Mouse (Mus musculus) layer of hippocampus, adult 8-10 months (tissue): ENCODE measurements around the gene Il17rd. TPM values are rescaled to one million over a fixed set of nuclear protein-coding genes. Genes with fewer than 3 reads are reported as not detected.
A peak's percentile ranks its signal among the peaks of the same experiment; 100 is the strongest.

ENCODE experiments used
- DNase-seq, 2 experiments: peaks; one replicate each; pipeline ENCODE4 v3.0.0; 2022; ENCODE audit warnings: low spot score in 2 of 2
- total RNA-seq, 4 experiments: library from RNA; stranded (reverse); gene quantifications; 2 replicates each; pipeline ENCODE4 v1.2.4; 2022

Gene Il17rd
- total RNA-seq, 4 experiments from 2014 or later, result 3.0 to 4.5 (median 3.5) TPM

DNA sequence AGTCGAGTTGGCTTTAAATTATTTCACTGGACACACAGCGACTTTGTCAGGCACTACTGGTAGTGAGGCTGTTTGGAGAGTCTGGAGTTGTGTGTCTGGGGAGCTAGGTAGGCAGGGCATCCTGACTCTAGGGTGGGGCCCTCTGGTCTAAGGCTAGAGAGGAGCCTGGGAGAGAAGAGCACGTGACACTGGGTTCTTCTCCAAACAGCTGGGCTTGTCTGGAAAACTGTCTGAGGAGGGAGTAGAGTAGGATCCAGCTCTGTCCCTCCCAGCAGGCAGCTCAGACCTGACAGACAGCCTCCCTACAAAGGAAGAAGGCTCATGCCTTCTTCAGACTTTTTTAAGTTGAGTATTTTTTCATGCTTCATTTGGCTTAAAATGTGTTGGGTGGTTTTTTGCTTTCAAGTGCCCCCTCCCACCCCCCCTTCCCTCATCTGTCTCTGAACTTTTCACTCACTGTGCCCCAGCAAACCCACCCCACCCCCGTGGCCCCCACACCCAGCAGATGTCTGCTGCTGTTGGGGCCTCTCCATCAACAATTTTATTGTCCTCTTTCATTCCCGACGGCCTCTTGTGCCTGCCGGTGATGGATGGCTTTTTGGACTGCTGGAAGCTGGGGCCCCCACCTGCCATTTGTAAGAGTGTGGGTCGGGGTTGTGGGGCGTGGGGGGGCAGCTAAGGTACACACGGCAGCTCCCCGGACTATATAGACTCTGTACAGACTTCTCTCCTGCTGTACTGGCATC lies 5.7 kb downstream of the Il17rd start:
- DNase-seq, result no peak

DNA sequence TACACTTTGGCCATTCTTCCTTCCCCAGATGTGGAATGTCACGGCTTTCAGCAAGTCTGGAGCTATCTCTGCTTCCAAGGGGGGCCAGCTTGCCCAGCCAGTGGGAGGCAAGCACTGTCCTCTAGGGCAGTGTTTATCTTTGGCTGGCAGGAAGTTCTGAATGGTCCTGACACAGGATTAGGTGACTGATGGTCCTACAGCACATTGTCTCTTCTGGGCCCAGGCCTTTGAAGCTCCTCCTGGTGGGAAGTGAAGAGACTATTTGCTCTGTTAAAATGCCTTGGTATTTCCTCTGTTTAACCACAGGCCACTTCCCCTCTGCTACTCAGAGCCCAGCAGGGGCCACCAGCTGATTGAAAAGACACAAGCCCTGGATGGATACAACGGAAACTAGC lies 6.2 kb downstream of the Il17rd start:
- no peak for DNase-seq

DNA sequence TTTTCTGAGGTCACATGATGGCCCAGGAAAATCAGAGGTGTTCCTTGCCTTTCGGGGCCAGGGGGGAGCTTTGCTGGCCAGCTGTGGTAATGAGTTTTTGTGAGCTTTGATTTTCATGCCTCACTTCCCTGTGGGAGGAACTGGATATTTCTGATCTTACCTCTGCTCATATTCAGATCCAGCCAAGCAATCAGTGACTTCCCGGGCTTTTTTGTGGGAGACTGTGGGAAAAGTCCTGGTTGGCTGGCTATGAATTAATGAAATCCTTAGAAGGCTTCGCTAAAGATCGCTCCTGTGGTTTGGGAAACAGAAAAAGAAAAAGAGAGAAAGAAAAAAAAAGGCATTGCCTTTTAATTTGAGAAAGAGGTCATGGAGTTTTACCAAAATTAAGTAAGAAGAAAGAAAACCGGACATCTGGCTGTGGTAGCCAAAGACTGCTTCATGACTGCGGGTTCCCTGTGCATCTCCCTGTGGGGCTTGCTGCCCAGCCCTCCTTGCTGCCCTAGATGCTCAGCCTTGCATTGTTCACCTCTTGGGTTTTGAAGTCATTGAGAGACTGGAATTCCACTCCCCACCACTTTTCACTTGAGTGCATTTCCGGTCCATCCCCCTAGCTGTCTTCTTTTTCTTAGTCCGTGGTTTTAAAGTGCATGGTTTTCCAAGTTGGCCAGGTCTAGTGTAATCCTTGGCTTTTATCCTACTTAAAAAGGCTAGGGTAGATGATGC lies 9.7 kb downstream of the Il17rd start:
- no peak for DNase-seq

DNA sequence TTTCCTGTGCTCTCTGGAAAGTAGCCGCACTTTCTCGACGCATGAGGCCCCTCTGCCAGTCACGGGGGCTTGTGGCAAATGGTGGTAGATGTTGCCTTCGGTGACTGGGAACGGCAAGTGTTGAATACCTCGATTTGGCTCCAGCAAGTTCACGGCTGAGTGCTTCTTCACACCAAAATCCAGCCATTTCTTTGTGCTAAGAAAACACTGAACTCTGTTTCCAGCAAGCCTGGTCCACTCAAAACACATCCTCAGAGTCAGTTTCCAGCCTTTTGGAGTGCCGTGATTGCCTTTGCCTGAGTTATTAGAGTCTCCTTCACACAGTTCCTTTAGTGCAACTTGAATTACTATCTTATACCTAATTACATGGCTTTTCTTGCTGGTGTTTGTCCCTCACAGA lies 11.3 kb downstream of the Il17rd start:
- no peak for DNase-seq

DNA sequence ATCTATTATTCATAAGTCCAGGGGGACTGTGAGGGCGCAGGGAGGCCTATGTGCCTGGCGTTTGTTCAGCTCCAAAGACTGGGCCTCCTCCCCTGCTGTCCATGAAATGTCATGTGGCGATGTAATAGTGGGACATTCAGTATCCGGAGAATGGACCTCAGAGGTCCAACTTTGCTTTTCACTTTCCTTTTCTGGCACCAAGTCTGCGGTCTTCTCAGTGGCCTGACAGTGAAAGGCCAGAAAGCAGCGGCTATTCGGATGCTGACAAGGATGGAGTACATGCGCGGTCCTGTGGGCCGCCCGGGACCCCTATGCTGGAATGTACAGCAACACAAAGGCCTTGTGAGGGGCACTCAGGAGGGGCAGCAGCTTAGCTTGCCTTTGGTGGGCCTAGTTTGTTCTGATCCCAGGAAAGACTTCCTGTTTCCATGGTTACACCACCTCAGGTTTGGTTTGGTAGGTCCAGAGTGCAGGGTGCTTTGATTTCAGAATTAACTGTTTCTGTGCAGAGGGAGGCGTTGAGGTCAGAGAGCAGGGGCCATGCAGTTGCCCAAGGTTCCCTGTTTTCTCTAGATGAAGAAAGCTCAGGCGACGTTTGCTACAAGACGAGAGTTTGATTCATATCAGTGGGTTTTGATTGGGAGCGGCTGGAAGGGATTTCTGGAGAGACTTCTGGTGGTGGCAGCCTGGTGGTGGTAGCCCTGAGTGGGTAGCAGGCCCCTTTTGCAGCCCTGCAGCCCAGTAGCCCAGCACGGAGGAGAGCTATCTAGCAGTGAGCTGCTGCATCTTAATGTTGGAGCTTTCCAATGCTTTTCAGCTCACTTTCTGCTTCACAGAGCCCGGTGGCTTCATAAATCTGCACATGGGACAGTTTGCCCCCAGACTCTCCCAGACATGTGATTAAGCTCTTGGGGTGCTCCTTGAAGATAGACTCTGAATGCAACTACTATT lies 12.1 kb downstream of the Il17rd start:
- no peak for DNase-seq

DNA sequence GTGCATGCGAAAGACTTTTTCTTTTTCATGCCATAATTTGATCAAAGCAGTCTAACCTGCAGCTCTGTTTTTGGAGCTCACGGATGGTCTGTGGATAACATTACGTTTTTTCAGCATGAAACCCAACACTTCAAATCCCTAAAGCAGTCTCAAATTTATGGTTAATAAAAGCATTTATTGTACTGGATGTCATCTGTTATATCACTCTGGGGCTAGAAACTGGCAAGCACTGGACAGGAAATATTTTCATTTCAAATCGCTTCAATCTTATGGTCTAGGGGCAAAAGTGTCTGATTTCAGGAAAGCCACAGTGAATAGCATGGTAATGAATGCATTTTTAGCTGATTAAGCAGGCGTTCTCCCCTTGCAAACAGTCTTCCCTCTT lies 12.8 kb downstream of the Il17rd start:
- DNase-seq, result no peak

DNA sequence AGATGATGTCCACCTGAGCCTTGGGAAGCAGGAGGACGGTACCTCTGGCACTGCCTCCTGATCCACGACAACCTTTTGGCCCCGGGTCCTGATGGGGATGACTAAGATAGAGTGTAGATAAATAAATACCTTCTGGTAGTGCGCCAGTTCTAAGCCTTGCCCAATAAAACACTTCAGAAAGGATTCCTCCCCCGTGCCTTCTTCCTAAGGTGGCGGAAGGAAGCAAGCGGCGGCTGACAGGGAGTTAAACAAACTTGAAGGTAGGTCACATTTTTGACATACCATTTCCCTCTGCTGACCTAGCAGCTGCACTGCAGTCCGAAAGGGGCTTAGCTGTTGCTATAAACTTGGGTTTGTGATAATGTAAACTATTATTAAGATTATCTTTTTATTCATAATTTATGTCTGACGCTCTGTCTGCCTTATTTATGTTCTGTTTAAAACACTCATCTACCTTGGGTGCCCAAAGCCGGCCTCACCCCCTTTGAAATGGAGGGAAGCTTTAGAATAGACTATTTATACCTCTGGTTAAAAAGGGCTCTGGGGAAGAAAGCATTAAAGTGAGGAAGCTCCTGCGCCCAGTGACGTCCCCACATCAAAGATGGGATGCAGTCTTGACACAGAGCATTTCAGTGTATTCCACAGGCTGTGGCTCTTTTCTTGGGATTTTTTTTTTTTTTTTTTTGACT lies 19.9 kb downstream of the Il17rd start:
- no peak for DNase-seq

DNA sequence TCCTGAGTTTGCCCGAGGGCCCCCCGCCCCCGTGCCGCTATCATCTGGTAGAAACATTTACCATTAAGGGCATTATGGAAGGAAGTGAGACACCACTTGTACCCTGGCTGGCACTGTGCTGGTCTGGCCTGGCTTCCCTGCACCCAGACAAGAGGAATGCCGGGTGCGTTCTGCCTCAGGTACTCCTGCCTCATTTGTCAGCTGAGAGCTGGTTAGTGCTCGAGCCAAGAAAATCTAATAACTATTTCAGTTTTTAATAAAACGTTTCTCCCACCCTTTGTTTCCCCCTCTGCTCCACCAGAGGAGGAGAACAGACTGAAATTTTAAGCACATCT lies 20.4 kb downstream of the Il17rd start:
- DNase-seq, result no peak

DNA sequence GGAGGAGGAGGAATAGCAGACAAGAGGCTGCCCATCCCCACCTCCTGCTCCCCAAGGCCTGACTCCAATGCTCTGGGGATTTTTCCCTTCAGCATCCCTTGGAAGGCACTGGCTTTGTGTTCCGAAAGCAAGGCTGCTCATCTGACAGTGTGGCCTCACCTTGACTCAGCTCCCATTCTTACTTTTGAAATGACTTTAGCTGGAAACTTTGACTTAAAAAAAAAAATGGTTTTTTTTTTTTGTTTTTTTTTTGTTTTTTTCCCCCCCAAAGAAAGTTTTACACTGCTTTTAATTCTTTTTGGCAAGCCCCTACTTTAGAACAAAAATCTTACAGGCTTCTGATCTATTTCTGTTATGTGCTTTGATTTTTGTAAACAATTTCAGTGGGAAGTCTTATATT lies 24.6 kb downstream of the Il17rd start:
- no peak for DNase-seq

DNA sequence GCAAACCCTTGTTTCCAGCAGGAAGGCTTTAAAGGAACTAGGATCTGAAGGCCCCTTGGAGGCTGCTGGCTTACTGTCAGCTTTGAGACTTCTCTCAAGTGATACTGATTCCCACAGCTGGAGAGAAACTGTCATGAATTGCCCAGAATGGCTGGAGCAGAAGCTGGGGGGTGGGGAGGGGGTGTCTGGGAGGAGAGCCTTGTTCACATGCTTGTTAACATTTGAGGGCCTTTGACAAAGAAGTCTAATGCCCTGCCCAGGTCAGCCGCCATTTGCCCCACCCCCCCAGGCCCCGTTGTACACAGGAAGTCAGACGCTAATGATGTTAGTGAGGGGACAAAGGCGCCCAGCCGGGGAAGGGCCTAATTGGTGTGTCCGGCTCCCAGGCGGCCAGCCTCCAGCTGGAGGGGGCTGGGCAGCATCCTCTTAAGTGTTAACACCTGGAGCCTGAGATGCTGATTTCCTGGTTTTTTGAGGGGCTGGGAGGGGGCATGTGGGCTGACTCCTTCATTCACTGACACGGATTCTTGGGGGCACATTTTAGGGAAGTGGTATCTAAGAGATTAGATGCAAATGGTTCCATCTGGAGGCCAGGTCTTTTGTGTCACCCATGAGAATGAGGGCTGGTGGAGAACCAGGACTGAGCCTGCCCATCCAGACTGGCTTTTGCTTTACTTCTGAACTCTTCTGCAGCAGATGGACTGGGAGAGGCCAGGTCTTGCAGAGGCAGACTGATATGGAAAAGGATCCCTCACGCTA lies 27.6 kb downstream of the Il17rd start:
- no peak for DNase-seq

DNA sequence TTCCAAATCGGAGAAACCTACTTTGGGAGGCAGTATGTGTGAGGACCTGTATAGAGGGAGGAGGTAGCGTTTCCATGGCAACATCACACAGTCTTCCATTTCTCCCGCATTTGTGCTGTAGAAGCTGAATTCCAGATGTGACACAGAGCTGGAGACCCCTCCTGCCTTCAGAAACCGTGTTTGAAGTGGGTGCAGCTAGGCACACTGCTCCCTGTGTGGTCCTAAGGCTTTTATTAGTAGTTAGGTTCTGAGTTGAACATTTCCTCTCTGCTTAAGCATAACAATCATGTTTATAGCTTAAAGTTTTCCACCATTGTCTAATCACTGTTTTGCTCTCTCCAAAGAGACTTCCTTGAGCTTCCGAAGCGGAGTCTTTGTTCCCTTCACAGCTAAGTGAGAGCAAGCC lies 29.1 kb downstream of the Il17rd start:
- DNase-seq, result no peak

DNA sequence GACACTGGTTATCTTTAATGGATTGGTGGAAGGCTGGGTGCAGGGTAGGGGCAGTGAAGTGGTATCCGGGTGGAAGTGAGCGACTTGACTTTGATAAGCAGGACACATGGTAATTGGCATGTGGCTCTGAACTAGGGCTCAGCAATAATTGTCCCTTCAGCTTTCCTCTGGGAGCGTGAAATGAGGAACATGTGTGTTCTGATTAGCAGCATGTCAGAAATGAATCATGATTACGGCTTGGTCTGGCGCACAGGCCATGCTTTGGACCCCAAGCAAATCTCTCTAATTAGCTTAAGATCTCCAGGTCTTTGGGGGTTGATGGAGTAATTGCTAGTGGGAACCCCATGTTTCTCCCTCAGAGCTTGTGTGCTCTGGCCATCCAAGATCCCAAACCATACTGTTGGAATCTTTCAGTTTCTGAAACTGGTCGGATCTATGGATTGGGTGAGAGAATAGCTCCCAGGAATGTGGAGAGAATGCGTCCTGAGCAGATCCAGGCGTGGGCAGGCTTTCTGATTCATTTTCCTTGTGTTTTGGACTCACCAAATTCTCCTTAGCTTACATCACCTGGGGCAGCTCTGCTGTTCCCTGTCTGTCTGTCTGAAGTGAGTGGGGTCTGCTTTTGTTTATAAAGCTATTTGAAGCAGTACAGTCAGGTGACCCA lies 30.8 kb downstream of the Il17rd start:
- DNase-seq, result no peak

DNA sequence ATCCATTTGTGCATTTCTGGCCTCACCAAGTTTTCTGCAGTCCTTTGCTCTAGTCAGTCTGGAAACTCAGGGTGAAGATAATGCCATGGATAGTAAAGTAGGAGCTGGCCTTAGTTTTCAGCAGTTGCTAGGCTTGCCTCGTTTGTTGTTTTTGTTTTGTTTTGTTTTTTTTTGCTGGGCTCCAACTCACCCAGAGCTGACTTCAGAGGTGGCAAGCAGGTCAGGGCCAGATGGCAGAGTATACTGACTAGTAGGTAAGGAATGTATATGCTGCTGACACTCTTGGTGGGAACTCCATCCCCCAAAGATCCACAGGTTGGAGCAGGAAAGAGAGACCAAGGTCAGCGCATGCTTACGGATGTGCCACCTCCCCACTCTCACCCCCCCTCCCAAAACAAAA lies 31.4 kb downstream of the Il17rd start:
- DNase-seq, result no peak

DNA sequence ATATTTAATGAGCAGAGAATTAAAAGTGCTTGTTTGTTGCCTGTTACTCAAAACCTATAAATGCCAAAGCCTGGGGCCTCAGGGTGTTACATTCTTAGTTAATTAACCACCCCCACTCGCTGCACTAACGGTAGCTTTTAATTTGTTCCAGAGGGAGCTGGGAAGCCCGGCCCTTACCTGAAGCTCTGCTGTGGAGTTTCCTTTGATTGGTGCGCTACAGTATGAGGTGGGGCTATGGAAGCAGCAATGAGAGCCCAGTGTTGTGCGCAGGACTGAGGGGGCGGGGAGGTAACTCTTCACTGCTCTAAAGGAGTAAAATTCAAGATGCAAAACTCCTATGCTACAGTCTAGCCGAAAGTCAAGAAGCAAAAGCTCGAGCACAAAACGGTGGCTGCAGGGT lies 32.0 kb downstream of the Il17rd start:
- no peak for DNase-seq

DNA sequence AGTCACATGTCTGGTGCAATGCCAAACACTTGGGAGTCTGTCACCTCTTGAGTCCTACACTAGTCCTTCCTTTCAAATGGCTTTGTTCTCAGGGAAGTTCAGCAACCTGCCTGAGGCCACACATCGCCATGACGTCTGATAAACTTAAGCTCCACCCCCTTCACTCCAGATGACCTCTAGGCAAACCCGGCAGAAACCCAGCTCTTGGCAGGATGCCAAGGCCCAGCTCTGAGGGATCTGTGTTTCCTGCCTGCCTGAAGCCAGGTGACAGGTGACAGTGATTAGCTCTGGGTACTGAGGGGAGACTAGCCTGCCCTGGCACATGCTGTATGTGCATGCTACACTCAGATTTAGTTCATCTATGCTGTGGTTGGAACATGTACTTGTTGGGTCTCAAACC lies 33.2 kb downstream of the Il17rd start:
- no peak for DNase-seq

DNA sequence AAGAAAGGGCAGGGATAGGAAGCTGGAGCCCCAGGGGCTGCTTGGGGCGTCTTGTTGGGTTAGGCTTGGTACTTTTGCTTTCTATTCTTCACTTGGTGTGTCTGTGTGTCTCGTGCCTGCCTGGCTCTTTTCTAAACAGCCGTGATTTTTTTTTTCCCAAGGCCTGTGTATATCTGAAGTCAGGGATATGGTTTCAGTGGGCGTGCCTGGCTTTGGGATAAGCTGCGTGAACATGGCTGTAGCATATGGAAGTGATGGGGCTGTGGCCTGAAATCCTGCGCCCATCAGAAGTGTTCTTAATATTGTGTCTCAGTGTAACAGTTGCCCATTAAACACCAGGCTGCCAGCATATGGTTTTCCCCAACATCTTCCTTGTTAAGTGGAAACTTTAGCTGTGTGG lies 36.3 kb downstream of the Il17rd start:
- DNase-seq, result no peak

DNA sequence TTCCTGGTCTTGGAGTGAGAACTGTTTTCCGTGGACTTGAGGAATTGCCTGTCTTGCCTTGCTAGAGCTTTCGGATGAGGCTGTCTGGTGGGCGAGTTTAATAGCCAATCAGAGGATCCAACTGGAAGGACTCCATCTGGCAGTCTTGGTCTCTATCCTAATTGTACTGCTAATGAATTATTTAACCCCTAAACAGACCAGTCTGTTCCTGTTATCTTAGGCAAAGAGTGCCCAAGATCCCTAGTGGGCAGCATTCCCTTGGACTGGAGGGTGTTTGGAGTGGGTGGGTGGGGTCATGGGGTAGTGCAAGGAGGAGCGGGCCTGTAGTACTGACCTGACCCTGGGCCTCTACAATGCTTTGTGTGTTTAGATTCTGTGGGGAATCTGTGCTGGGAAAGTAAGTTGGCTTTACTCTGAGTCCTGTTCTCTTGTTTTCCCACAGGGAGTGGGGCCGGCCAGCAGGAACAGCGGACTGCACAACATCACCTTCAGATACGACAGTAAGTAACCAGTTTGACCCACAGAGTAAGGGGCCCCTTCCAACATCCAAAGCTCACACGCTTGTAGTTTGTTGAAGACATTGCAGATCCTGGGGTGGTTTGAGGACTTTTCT lies 37.3 kb downstream of the Il17rd start:
- DNase-seq, result peak; percentile 33 to 40

DNA sequence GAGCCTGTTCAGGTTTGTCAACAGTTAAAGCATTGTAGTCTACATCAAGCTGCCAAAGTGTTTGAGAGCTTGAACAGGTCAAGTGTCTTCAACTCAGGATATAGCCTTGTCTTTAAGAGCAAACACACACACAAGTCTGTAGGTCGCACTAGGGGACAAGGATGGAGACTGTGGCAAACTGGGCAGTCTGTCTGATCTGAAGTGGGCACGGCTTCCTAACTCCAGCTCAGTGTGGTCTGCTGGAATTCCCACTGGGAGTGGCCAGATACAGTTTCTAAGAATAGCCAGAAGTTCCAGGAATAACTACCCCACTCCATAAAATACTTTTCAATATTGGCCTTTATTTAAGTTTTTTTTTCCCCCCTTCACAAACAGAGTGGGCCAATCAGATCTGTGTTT lies 37.8 kb downstream of the Il17rd start:
- no peak for DNase-seq

DNA sequence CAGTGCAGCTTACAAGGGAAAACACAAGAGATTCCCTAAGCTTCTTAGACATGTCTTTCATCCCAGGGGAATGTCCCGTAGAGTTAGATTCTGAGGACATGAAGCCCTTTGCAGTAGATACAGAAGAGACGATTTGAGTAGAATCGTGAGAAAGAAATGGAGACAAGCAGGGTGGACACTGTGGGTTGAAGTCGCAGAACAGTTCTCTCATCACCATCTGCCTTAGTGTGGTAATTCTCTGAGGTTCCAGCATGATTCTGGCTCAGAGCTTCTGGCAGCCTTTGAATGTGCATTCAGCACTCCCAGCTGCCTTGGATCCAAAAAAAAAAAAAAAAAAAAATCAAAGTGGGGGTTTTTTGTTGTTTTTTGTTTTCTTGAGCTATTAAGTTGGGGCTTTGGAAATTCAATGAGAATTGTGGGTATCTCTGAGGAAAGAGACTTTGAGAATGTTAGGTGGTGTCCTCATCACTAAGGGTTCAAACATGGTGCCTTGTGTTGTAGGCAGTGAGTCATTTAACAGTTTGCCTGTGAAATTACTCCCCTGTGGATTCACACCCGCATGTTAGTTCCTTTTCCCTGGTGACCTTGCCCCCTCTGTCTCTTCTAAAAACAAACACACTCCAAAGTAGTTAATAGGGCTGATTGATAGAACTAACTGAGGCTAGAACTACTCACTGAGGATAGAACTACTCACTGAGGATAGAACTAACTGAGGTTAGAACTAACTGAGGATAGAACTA lies 43.0 kb downstream of the Il17rd start:
- peak; percentile 35 to 36 for DNase-seq
